Mouse (Mus musculus) ES-E14 (cell line): Measurements from ENCODE around the gene Dnmt3a. TPM values are rescaled to one million over a fixed set of nuclear protein-coding genes. Genes with fewer than 3 reads are reported as not detected.

Experiments
- DNase-seq: peaks from one replicate; pipeline ENCODE4 v3.0.0-alpha.2; 2013; ENCODE audit warnings: low read depth, low spot score
- H3K27ac ChIP-seq: 2 replicates; pipeline ENCODE4 v1.5.1; 2012; ENCODE audit warnings: low read depth, mild to moderate bottlenecking, low read length, moderate library complexity, mixed read lengths; ENCODE audit not compliant: poor library complexity, insufficient read depth, severe bottlenecking
- H3K36me3 ChIP-seq: 2 replicates; pipeline ENCODE4 v1.6.1; 2012; ENCODE audit warnings: mild to moderate bottlenecking, low read length, moderate library complexity, mixed read lengths; ENCODE audit not compliant: control insufficient read depth, poor library complexity, insufficient read depth, severe bottlenecking
- H3K4me1 ChIP-seq, 2 experiments: fragments of 150-350 bp in 1 of 2; sonication (generic) in 1 of 2; 2 replicates each; pipeline ENCODE4 v1.6.1; 2012; ENCODE audit warnings: low read length in 2 of 2, mild to moderate bottlenecking in 1 of 2, mixed read lengths in 1 of 2; ENCODE audit not compliant: control insufficient read depth in 2 of 2, insufficient read depth in 2 of 2, poor library complexity in 1 of 2
- H3K4me3 ChIP-seq, 2 experiments: fragments of 150-350 bp in 1 of 2; sonication (generic) in 1 of 2; 2 replicates each; pipeline ENCODE4 v1.5.1; 2012; ENCODE audit warnings: low read length in 2 of 2, low read depth in 1 of 2, mild to moderate bottlenecking in 1 of 2, mixed read lengths in 1 of 2; ENCODE audit not compliant: insufficient read depth in 1 of 2, poor library complexity in 1 of 2, severe bottlenecking in 1 of 2
- H3K9ac ChIP-seq: 2 replicates; pipeline ENCODE4 v1.6.1; 2012; ENCODE audit warnings: low read depth, mild to moderate bottlenecking, low read length, mixed read lengths; ENCODE audit not compliant: poor library complexity, insufficient read depth, severe bottlenecking
- H3K9me3 ChIP-seq: fragments of 150-350 bp; sonication (generic); 2 replicates; pipeline ENCODE4 v1.6.1; 2012; ENCODE audit warnings: low read depth, mild to moderate bottlenecking, low read length; ENCODE audit not compliant: control insufficient read depth, insufficient read depth
- CHD2 ChIP-seq: IDR thresholded peaks from 2 replicates; pipeline ENCODE4 v1.6.1; 2014; ENCODE audit warnings: mild to moderate bottlenecking, low read depth, low read length, inconsistent platforms
- HCFC1 ChIP-seq: IDR thresholded peaks from 2 replicates; pipeline ENCODE4 v1.6.1; 2012; ENCODE audit warnings: low read length, inconsistent platforms, borderline replicate concordance; ENCODE audit not compliant: insufficient read depth
- MAFK ChIP-seq: IDR thresholded peaks from 2 replicates; pipeline ENCODE4 v1.6.1; 2014; ENCODE audit warnings: mild to moderate bottlenecking, low read depth, low read length, inconsistent platforms; ENCODE audit not compliant: insufficient read depth
- ZC3H11A ChIP-seq: IDR thresholded peaks from 2 replicates; pipeline ENCODE4 v1.6.1; 2012; ENCODE audit warnings: low read depth, mild to moderate bottlenecking, inconsistent platforms, low read length, borderline replicate concordance
- ZNF384 ChIP-seq: IDR thresholded peaks from 2 replicates; pipeline ENCODE4 v1.6.1; 2012; ENCODE audit warnings: low read depth, low read length, inconsistent platforms
- in situ Hi-C, 2 experiments: fragments of 600-800 bp; cut with MboI; formaldehyde crosslinking; loops; one replicate each; pipeline ENCODE4 v1.15.1; 2025; ENCODE audit warnings: low sequenced_read_pairs in 2 of 2, inconsistent platforms in 1 of 2; ENCODE audit not compliant: unreplicated experiment in 2 of 2
- total RNA-seq: library from RNA; depleted of rRNA; stranded (reverse); fragments of 300-350 nt; gene quantifications from 2 replicates; pipeline ENCODE4 v1.2.3, GENCODE M21; 2012; rRNA removed

Gene Dnmt3a
- total RNA-seq: 77.0 and 90.9 TPM in 2 replicates

- no peak within 1 kb of the TSS for H3K27ac ChIP-seq
- peaks cover 3 to 10% of the 10 kb centered on the region in 2 experiments; a peak in 2 of 4 replicates for H3K4me1 ChIP-seq
- H3K9ac ChIP-seq: peak within 1 kb of the TSS; percentile 82
- in situ Hi-C loops: no loop called here
- TF ChIP-seq CHD2 (no peak), ZNF384 (no peak), ZC3H11A (no peak), MAFK (no peak), HCFC1 (no peak)
- peak within 1 kb of the TSS; percentile 68 to 94; a peak in 3 of 4 replicates for H3K4me3 ChIP-seq
- H3K36me3 ChIP-seq: no peaks in the 10 kb centered on the region
- H3K9me3 ChIP-seq: no peaks in the 10 kb centered on the region
- DNase-seq: no peak
Measured at GRCm38 (mm10) chr12:3805852-3806251, at the start of gene Dnmt3a. Gene Dnmt3a, plus strand, starts transcription at chr12:3806007.

GRCm38 (mm10) chr12:3756216-3756615 lies 49.6 kb upstream of the Dnmt3a start:
- Histone ChIP-seq H3K9ac (no peak overlapping the region), H3K36me3 (peaks cover 6% of the 10 kb centered on the region), H3K4me1 (peaks cover 0 to 5% of the 10 kb centered on the region in 2 experiments; a peak in 1 of 4 replicates), H3K9me3 (no peaks in the 10 kb centered on the region), H3K4me3 (no peak overlapping the region), H3K27ac (no peak overlapping the region)
- no peak for DNase-seq
- in situ Hi-C loops: no loop called here
- TF ChIP-seq ZC3H11A: no peak
- no peak for TF ChIP-seq CHD2
- TF ChIP-seq MAFK: no peak
- no peak for TF ChIP-seq ZNF384
- TF ChIP-seq HCFC1: no peak

GRCm38 (mm10) chr12:3758127-3758526 lies 47.7 kb upstream of the Dnmt3a start:
- peaks cover 2% of the 10 kb centered on the region; the same call in 1 of the 2 replicates for H3K36me3 ChIP-seq
- H3K9me3 ChIP-seq: no peaks in the 10 kb centered on the region
- peaks cover 0 to 3% of the 10 kb centered on the region in 2 experiments; a peak in 1 of 4 replicates for H3K4me1 ChIP-seq
- H3K4me3 ChIP-seq: no peak overlapping the region
- DNase-seq: no peak
- TF ChIP-seq ZNF384 (no peak), HCFC1 (no peak), CHD2 (no peak), ZC3H11A (no peak), MAFK (no peak)
- in situ Hi-C loops: no loop called here
- no peak overlapping the region for H3K9ac ChIP-seq
- no peak overlapping the region for H3K27ac ChIP-seq

- in situ Hi-C loops: no loop called here
- Histone ChIP-seq H3K4me1 (no peaks in the 10 kb centered on the region), H3K36me3 (no peaks in the 10 kb centered on the region; the same call in 1 of the 2 replicates), H3K4me3 (no peak overlapping the region), H3K9me3 (no peaks in the 10 kb centered on the region), H3K9ac (no peak overlapping the region), H3K27ac (no peak overlapping the region)
- no peak for DNase-seq
- TF ChIP-seq ZC3H11A (no peak), CHD2 (no peak), ZNF384 (no peak), HCFC1 (no peak), MAFK (no peak)
Measured at GRCm38 (mm10) chr12:3759419-3759818, 46.4 kb upstream of the Dnmt3a start.

- H3K9me3 ChIP-seq: no peaks in the 10 kb centered on the region
- no peak overlapping the region for H3K9ac ChIP-seq
- H3K4me3 ChIP-seq: no peak overlapping the region
- H3K36me3 ChIP-seq: no peaks in the 10 kb centered on the region
- TF ChIP-seq CHD2 (no peak), MAFK (no peak), HCFC1 (no peak), ZC3H11A (no peak), ZNF384 (no peak)
- H3K4me1 ChIP-seq: no peaks in the 10 kb centered on the region
- no peak for DNase-seq
- in situ Hi-C loops: no loop called here
- H3K27ac ChIP-seq: no peak overlapping the region
Measured at GRCm38 (mm10) chr12:3760876-3761590, 44.8 kb upstream of the Dnmt3a start.
